Mouse (Mus musculus): ENCODE measurements around the gene Ric8a. TPM values are rescaled to one million over a fixed set of nuclear protein-coding genes. Genes with fewer than 3 reads are reported as not detected.

Ric8a gene
- polyA plus RNA-seq, 1 experiment from 2014 or later: 68.0 TPM

DNA sequence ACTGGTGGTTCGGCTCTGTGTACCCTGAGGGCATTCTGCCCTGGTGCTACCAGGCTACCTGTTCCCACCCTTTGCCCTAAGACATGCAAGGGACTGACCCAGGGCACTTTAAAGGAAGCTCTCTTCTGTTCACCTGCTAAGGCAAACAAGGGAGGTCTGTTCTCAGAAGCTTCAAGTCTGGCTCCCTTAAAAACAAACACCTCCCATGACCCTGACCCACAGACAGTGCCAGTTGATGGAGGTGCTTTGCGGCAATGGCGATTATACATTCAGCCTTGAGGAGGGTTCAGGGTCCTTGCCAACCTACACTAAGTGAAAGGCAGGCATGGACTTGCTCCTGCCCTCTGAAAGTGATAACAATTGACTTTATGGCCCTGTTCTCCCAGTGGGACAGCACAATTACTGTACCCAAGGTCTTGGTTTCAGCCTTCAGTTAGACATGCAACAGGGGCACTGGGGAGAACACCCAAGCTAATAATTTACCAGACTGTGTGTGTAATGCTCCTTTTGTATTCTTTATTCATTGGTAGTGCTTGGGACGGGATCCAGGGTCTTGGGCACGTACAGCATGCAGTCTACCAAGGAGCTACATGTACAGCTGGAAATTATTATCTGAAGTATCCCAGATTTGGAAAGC lies 56.2 kb downstream of the Ric8a start:
- Histone ChIP-seq H3K9ac (replicated peaks; ENCODE audit: low read depth) (no peak overlapping the region), H3K4me2 (replicated peaks; ENCODE audit: low read depth, low read length) (no peak overlapping the region), H3K4me1 (ENCODE audit: insufficient read depth, low read depth, low read length) (no peaks in the 10 kb centered on the region), H3K27ac (ENCODE audit: low read length) (no peak overlapping the region), H3K9me3 (ENCODE audit: low read length) (no peaks in the 10 kb centered on the region), H3K4me3 (ENCODE audit: low read depth, low read length) (no peak overlapping the region), H3K27me3 (replicated peaks; ENCODE audit: insufficient read depth, low read length) (no peaks in the 10 kb centered on the region), H3K36me3 (ENCODE audit: insufficient read depth, low read length) (no peaks in the 10 kb centered on the region)
- TF ChIP-seq CTCF (IDR thresholded peaks at IDR 0.05): no peak
- no peak for TF ChIP-seq EP300 (IDR thresholded peaks at IDR 0.05)
- no peak for ATAC-seq
- DNase-seq (ENCODE audit: low spot score): no peak
- 49% methylated on average over 5 of the region's 5 CpGs for WGBS

Other genes with a start within 250 kb of the Ric8a start
- not detected in 2 replicates for gene Olfr61, start 228.0 kb upstream of the Ric8a start, polyA plus RNA-seq (2015; fragmentation: Nextera tagmentation; extraction: Ambion mirVana)
- gene Olfr53, start 210.5 kb upstream of the Ric8a start, polyA plus RNA-seq (2015; fragmentation: Nextera tagmentation; extraction: Ambion mirVana): not detected in 2 replicates
- not detected in 2 replicates for gene Olfr539, start 197.0 kb upstream of the Ric8a start, polyA plus RNA-seq (2015; fragmentation: Nextera tagmentation; extraction: Ambion mirVana)
- not detected in 2 replicates for gene Olfr45, start 175.0 kb upstream of the Ric8a start, polyA plus RNA-seq (2015; fragmentation: Nextera tagmentation; extraction: Ambion mirVana)
- not detected in 2 replicates for gene Olfr541, start 159.7 kb upstream of the Ric8a start, polyA plus RNA-seq (2015; fragmentation: Nextera tagmentation; extraction: Ambion mirVana)
- 1.5 and 1.9 TPM in 2 replicates for gene Cyp2e1, start 93.2 kb upstream of the Ric8a start, polyA plus RNA-seq (2015; fragmentation: Nextera tagmentation; extraction: Ambion mirVana)
- gene Syce1, start 69.1 kb upstream of the Ric8a start, polyA plus RNA-seq (2015; fragmentation: Nextera tagmentation; extraction: Ambion mirVana): not detected in 2 replicates
- 0.21 and 0.30 TPM in 2 replicates for gene Zfp941, start 34.8 kb upstream of the Ric8a start, polyA plus RNA-seq (2015; fragmentation: Nextera tagmentation; extraction: Ambion mirVana)
- 12.6 and 15.0 TPM in 2 replicates for gene Urah, start 21.9 kb upstream of the Ric8a start, polyA plus RNA-seq (2015; fragmentation: Nextera tagmentation; extraction: Ambion mirVana)
- gene Scgb1c1, start 11.4 kb upstream of the Ric8a start, polyA plus RNA-seq (2015; fragmentation: Nextera tagmentation; extraction: Ambion mirVana): 25.9 and 27.0 TPM in 2 replicates
- not detected in 2 replicates for gene Odf3, start 9.2 kb upstream of the Ric8a start, polyA plus RNA-seq (2015; fragmentation: Nextera tagmentation; extraction: Ambion mirVana)
- gene Gm45785, start 626 bp upstream of the Ric8a start, polyA plus RNA-seq (2015; fragmentation: Nextera tagmentation; extraction: Ambion mirVana): not detected in 2 replicates
- gene Bet1l, start 620 bp downstream of the Ric8a start, polyA plus RNA-seq (2015; fragmentation: Nextera tagmentation; extraction: Ambion mirVana): 69.1 and 81.7 TPM in 2 replicates
- gene Psmd13, start 25.0 kb downstream of the Ric8a start, polyA plus RNA-seq (2015; fragmentation: Nextera tagmentation; extraction: Ambion mirVana): 157 and 164 TPM in 2 replicates
- gene Sirt3, start 25.4 kb downstream of the Ric8a start, polyA plus RNA-seq (2015; fragmentation: Nextera tagmentation; extraction: Ambion mirVana): 23.7 and 25.8 TPM in 2 replicates
- 13.1 and 18.3 TPM in 2 replicates for gene Cox8b, start 43.5 kb downstream of the Ric8a start, polyA plus RNA-seq (2015; fragmentation: Nextera tagmentation; extraction: Ambion mirVana)
- 0.07 and 0.10 TPM in 2 replicates for gene Nlrp6, start 63.9 kb downstream of the Ric8a start, polyA plus RNA-seq (2015; fragmentation: Nextera tagmentation; extraction: Ambion mirVana)
- gene Pgghg, start 84.4 kb downstream of the Ric8a start, polyA plus RNA-seq (2015; fragmentation: Nextera tagmentation; extraction: Ambion mirVana): 12.7 and 14.4 TPM in 2 replicates
- gene Ifitm5, start 93.3 kb downstream of the Ric8a start, polyA plus RNA-seq (2015; fragmentation: Nextera tagmentation; extraction: Ambion mirVana): 1.6 and 1.8 TPM in 2 replicates
- gene Gm45717, start 99.0 kb downstream of the Ric8a start, polyA plus RNA-seq (2015; fragmentation: Nextera tagmentation; extraction: Ambion mirVana): 0.31 TPM in 1 of 2 replicates, not detected in the other
- 1,373 and 1,710 TPM in 2 replicates for gene Ifitm2, start 99.0 kb downstream of the Ric8a start, polyA plus RNA-seq (2015; fragmentation: Nextera tagmentation; extraction: Ambion mirVana)
- gene Ifitm1, start 110.3 kb downstream of the Ric8a start, polyA plus RNA-seq (2015; fragmentation: Nextera tagmentation; extraction: Ambion mirVana): 402 and 510 TPM in 2 replicates
- gene Ifitm3, start 153.8 kb downstream of the Ric8a start, polyA plus RNA-seq (2015; fragmentation: Nextera tagmentation; extraction: Ambion mirVana): 779 and 1,037 TPM in 2 replicates
- 7.4 and 7.7 TPM in 2 replicates for gene Ifitm6, start 161.0 kb downstream of the Ric8a start, polyA plus RNA-seq (2015; fragmentation: Nextera tagmentation; extraction: Ambion mirVana)
- not detected in 2 replicates for gene Gm17387, start 172.2 kb downstream of the Ric8a start, polyA plus RNA-seq (2015; fragmentation: Nextera tagmentation; extraction: Ambion mirVana)
- gene B4galnt4, start 204.1 kb downstream of the Ric8a start, polyA plus RNA-seq (2015; fragmentation: Nextera tagmentation; extraction: Ambion mirVana): 0.13 and 0.20 TPM in 2 replicates
- 14.4 and 15.3 TPM in 2 replicates for gene Pkp3, start 221.3 kb downstream of the Ric8a start, polyA plus RNA-seq (2015; fragmentation: Nextera tagmentation; extraction: Ambion mirVana)
- gene Sigirr, start 243.6 kb downstream of the Ric8a start, polyA plus RNA-seq (2015; fragmentation: Nextera tagmentation; extraction: Ambion mirVana): 27.1 and 30.5 TPM in 2 replicates

All from lung, postnatal 0 days (tissue).